Mouse (Mus musculus): ENCODE results near the gene Nav2. TPM values are rescaled to one million over a fixed set of nuclear protein-coding genes. Genes with fewer than 3 reads are reported as not detected.

Nav2 gene
- polyA plus RNA-seq, 1 experiment from 2014 or later: 6.0 TPM

DNA sequence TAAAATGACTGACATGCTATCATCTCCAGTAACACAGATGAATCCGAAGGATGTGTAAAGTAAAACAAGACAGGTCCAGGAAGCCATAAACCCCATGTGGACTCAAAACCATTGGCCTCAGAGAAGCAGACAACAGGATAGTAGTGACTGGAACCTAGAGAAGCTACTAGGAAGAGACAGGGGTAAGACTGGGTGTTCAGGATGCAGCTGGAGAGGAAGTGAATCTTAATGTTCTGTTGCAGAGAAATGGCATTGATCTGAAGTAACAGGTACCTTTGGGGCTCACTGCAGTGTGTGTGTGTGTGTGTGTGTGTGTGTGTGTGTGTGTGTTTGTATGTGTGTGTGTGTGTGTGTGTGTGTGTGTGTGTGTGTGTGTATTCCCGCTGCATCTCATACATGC, 231.2 kb downstream of the Nav2 start:
- Histone ChIP-seq H3K4me1 (replicated peaks; ENCODE audit: control insufficient read depth, insufficient read depth) (no peaks in the 10 kb centered on the region), H3K27ac (replicated peaks) (no peak overlapping the region), H3K27me3 (ENCODE audit: control insufficient read depth, insufficient read depth, low read length) (no peaks in the 10 kb centered on the region), H3K4me3 (ENCODE audit: low read depth, low read length) (no peak overlapping the region), H3K9ac (ENCODE audit: low read length) (no peak overlapping the region), H3K36me3 (ENCODE audit: control insufficient read depth, insufficient read depth, low read length) (no peaks in the 10 kb centered on the region), H3K9me3 (ENCODE audit: control insufficient read depth, low read length) (no peaks in the 10 kb centered on the region), H3K4me2 (replicated peaks; ENCODE audit: low read depth) (no peak overlapping the region)
- TF ChIP-seq EP300 (optimal IDR thresholded peaks at IDR 0.05) (no peak), CTCF (IDR thresholded peaks at IDR 0.05; ENCODE audit: low read depth) (no peak)
- no peak for DNase-seq (ENCODE audit: low spot score)
- WGBS: 69% methylated on average over 2 of the region's 2 CpGs
- no peak for ATAC-seq (ENCODE audit: low FRiP score, low TSS enrichment)

DNA sequence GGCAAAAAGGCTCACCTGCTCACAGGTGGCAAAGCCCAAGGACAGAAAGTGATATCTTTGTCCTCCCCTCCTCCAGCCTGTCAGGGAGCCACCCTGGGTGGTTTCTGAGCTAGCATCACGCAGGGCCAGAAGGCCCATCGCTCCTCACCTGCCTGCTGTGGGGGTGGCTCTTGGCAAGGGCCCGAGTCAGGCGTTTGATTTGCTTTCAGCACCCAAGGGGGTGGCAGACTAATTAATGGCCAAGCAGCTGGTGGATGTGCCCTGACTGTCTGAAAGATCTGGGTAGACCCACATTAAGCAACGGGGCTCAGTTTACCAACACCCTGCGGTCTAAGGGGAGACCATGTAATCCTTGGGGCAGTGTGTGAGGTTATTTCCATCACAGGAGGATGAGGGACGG, 235.4 kb downstream of the Nav2 start:
- DNase-seq (ENCODE audit: low spot score) (no peak), ATAC-seq (ENCODE audit: low FRiP score, low TSS enrichment) (no peak)
- 83% methylated on average over 7 of the region's 7 CpGs for WGBS
- no peak for TF ChIP-seq EP300 (optimal IDR thresholded peaks at IDR 0.05)
- TF ChIP-seq CTCF (IDR thresholded peaks at IDR 0.05; ENCODE audit: low read depth): no peak
- no peak overlapping the region for H3K9ac ChIP-seq (ENCODE audit: low read length)
- H3K27me3 ChIP-seq (ENCODE audit: control insufficient read depth, insufficient read depth, low read length): no peaks in the 10 kb centered on the region
- no peak overlapping the region for H3K4me2 ChIP-seq (replicated peaks; ENCODE audit: low read depth)
- H3K4me3 ChIP-seq (ENCODE audit: low read depth, low read length): no peak overlapping the region
- H3K4me1 ChIP-seq (replicated peaks; ENCODE audit: control insufficient read depth, insufficient read depth): no peaks in the 10 kb centered on the region
- no peaks in the 10 kb centered on the region for H3K36me3 ChIP-seq (ENCODE audit: control insufficient read depth, insufficient read depth, low read length)
- no peaks in the 10 kb centered on the region for H3K9me3 ChIP-seq (ENCODE audit: control insufficient read depth, low read length)
- H3K27ac ChIP-seq (replicated peaks): no peak overlapping the region

- WGBS: 44% methylated on average over 22 of the region's 22 CpGs
- 0 out of 2 replicates have a peak, but pooled peaks have one; percentile 9 for TF ChIP-seq CTCF (IDR thresholded peaks at IDR 0.05; ENCODE audit: low read depth)
- TF ChIP-seq EP300 (optimal IDR thresholded peaks at IDR 0.05): no peak
- Histone ChIP-seq H3K4me2 (replicated peaks; ENCODE audit: low read depth) (no peak overlapping the region), H3K27ac (replicated peaks) (peak overlapping the region; percentile 53), H3K4me1 (replicated peaks; ENCODE audit: control insufficient read depth, insufficient read depth) (no peaks in the 10 kb centered on the region), H3K36me3 (ENCODE audit: control insufficient read depth, insufficient read depth, low read length) (no peaks in the 10 kb centered on the region), H3K27me3 (ENCODE audit: control insufficient read depth, insufficient read depth, low read length) (no peaks in the 10 kb centered on the region), H3K4me3 (ENCODE audit: low read depth, low read length) (no peak overlapping the region), H3K9me3 (ENCODE audit: control insufficient read depth, low read length) (no peaks in the 10 kb centered on the region), H3K9ac (ENCODE audit: low read length) (no peak overlapping the region)
- peak; percentile 85 for ATAC-seq (ENCODE audit: low FRiP score, low TSS enrichment)
- DNase-seq (ENCODE audit: low spot score): peak; percentile 66
Measured at GRCm38 (mm10) chr7:49145749-49146670, 237.5 kb downstream of the Nav2 start.

DNA sequence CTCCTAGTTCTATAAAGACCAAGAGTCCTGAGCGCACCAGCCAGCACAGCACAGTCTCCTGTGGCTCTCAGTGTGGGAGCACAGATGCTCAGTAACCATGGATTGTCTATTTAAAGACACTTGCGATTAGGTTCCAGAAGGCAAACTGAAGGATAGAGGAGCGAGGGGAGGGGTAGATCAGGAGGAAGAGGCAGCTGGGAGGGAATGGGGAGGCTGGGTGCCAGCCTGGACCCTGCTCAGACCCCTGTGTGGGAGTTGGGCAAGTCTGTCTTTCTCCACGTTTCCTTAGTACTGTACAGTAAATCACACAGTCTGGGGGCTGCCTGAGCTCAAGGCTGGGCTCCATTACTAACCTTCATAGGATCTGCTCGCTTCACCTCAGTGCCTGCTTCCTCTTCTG, 243.8 kb downstream of the Nav2 start:
- Histone ChIP-seq H3K27me3 (ENCODE audit: control insufficient read depth, insufficient read depth, low read length) (no peaks in the 10 kb centered on the region), H3K4me1 (replicated peaks; ENCODE audit: control insufficient read depth, insufficient read depth) (no peaks in the 10 kb centered on the region), H3K27ac (replicated peaks) (no peak overlapping the region), H3K4me3 (ENCODE audit: low read depth, low read length) (no peak overlapping the region), H3K9me3 (ENCODE audit: control insufficient read depth, low read length) (no peaks in the 10 kb centered on the region), H3K36me3 (ENCODE audit: control insufficient read depth, insufficient read depth, low read length) (no peaks in the 10 kb centered on the region), H3K4me2 (replicated peaks; ENCODE audit: low read depth) (no peak overlapping the region), H3K9ac (ENCODE audit: low read length) (no peak overlapping the region)
- no peak for DNase-seq (ENCODE audit: low spot score)
- no peak for ATAC-seq (ENCODE audit: low FRiP score, low TSS enrichment)
- WGBS: 65% methylated on average over 5 of the region's 5 CpGs
- TF ChIP-seq CTCF (IDR thresholded peaks at IDR 0.05; ENCODE audit: low read depth) (no peak), EP300 (optimal IDR thresholded peaks at IDR 0.05) (no peak)

GRCm38 (mm10) chr7:49152713-49153112, 244.2 kb downstream of the Nav2 start:
- Histone ChIP-seq H3K4me2 (replicated peaks; ENCODE audit: low read depth) (no peak overlapping the region), H3K27ac (replicated peaks) (no peak overlapping the region), H3K27me3 (ENCODE audit: control insufficient read depth, insufficient read depth, low read length) (no peaks in the 10 kb centered on the region), H3K4me3 (ENCODE audit: low read depth, low read length) (no peak overlapping the region), H3K36me3 (ENCODE audit: control insufficient read depth, insufficient read depth, low read length) (no peaks in the 10 kb centered on the region), H3K9me3 (ENCODE audit: control insufficient read depth, low read length) (no peaks in the 10 kb centered on the region), H3K4me1 (replicated peaks; ENCODE audit: control insufficient read depth, insufficient read depth) (no peaks in the 10 kb centered on the region), H3K9ac (ENCODE audit: low read length) (no peak overlapping the region)
- ATAC-seq (ENCODE audit: low FRiP score, low TSS enrichment) (no peak), DNase-seq (ENCODE audit: low spot score) (no peak)
- no peak for TF ChIP-seq EP300 (optimal IDR thresholded peaks at IDR 0.05)
- WGBS: 47% methylated on average over 9 of the region's 9 CpGs
